Mouse (Mus musculus): ENCODE results near the gene Arhgap42.

- TF ChIP-seq CTCF (IDR thresholded peaks at IDR 0.05; ENCODE audit: insufficient read depth, low read depth, low read length) (no peak), POLR2A (IDR thresholded peaks at IDR 0.05; ENCODE audit: insufficient read depth, low read depth, low read length) (no peak)
These were observed 38.0 kb downstream of the Arhgap42 start for GRCm38 (mm10) chr9:9200827-9201388.
